Mouse (Mus musculus) frontal cortex, postnatal 25 days (tissue): ENCODE results near the gene Il1rl2.
"Not testable (repeated sequence)": the region's sequence is repeated elsewhere in the genome, so short reads cannot be mapped to it uniquely, and the experiment has no call there.

Experiments
- DNase-seq, 2 experiments: peaks; one replicate each; pipeline ENCODE4 v3.0.0; 2022; ENCODE audit warnings: low spot score in 2 of 2

The Il1rl2 gene

DNA sequence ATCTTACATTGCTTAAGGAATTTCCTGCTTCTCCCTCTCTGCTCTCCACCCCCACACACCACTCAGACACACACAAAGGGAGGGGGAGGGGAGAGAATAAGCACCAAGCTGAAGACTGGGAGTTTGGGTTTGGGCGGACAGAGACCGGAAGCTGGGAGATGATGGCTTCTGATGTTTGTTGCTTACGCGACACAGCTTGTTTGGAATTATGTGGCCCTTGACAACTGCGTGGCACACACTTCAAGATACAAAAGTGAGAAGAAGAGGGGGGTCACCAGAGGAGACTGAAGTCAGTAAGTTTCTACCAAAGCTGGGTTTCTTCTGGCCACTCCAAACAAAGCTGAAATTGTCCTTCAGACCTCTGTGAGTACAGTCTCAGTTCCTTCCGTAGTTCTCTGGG is at the start of gene Il1rl2:
Il1rl2 (plus strand) TSS at position 154 of the 400 bp plus-strand sequence.
- DNase-seq, result no peak

DNA sequence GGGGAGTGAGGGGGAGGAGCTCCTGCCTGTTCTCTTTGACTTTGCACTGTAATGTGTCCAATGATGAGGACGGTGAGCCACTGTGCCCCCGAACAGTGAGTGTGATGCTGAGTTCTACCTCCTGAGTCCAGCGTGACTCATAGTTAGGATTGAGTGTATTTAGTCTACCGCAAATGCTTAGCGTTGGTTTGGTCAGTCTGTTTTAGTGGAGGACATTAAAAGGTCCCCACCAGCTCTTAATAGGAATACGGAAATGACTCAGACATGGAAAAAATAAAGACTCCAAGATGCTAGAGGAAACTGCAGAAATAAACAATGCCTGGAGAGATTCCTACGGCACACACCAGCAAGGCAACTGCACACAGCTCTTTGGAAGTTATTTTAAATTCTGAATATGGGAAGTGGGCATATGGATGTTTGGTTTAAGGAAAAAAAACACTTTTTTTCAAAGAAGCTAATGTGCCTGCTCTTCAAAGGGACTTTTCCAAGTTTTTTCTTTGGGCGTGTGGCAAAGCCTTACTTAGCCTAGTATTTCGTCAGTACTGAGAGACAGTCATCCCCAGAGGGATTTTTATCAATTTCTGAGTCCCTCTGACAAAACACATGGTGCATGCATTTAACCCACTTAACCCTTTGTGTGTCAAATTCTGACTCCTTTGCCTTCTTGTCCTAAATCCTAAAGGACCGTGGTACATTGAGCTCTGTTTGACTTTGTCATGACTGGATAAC is 49.0 kb upstream of the Il1rl2 start:
- DNase-seq, result no peak

DNA sequence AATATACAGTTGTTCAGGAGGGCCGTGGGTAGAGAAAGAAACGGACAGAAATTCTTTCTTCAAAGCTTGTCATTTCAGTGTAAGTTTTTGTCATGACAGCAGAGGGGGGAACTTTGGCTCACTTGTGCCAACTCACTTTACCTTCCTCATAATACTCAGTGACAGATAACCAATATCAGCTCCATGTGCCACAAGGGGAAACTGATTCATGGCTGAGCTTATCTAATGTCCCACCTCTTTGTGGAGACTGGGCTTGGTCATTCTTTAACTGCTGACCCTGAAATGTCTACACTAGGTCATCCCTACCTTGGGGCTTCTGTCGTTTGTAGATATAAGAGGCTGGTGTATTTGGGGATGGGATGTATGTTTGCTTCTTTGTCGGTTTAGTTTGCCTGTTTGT is 46.5 kb upstream of the Il1rl2 start:
- DNase-seq, result no peak

DNA sequence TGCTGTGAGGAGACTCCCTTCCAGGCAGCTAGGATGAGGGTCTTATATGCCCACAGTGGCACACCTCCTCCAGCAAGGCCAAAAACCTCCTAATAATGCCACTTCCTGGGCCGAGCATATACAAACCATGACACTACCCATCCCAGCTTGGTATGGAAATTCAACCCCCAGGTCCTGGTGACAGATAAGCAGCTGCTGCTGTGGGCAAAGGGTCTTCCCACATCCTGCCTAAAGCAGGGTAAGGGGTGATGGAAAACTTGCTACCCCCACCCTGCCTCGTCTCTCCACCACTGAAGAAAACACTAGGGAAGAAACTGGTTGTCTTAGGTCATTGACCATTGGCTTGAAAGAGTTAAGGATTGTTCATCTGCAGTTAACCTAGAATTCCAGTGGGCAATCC is 45.7 kb upstream of the Il1rl2 start:
- no peak for DNase-seq

DNA sequence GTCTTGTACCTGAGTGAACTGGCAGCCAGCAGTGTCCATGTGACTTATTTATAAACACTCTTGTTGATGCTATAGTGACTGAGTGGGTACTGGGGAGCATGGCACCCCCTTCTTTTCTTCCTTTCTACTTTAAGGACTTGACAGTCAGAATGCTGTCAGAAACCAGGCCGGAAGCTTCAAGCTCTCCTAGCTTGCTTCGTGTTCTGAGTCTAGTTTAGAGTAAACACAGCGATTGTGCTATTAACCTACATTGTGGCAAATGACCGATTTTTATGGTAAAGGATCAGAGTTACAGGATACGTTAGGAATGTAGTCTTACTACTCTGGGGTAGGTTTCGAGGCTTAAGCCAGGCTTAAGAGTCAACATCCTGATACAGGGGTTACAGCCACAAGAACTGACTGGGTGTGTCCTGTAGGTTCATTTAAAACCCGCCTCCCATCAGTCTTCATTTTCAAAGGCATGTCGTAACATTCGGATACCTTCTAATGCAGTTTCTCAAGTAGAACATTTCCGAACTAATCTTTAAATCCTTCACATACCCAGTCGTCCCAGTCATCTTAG is 45.1 kb upstream of the Il1rl2 start:
- DNase-seq, result no peak

DNA sequence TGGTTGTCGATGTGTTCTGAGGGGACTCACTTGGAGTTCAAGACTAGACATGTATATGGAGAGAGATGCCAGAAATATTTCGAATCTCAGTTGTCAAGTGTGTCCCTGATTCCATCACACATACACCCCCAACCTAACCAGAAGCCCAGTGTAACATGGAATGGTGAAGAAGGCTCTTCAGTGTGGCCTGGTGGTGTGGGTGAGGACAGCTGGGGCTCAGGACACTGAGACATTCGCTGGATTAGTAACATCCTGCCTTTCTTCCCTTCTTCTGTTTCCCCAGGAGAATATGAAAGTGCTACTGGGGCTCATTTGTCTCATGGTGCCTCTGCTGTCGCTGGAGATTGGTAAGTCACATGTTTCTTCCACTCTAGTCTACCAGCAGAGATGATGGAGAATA is 42.5 kb upstream of the Il1rl2 start:
- no peak for DNase-seq

DNA sequence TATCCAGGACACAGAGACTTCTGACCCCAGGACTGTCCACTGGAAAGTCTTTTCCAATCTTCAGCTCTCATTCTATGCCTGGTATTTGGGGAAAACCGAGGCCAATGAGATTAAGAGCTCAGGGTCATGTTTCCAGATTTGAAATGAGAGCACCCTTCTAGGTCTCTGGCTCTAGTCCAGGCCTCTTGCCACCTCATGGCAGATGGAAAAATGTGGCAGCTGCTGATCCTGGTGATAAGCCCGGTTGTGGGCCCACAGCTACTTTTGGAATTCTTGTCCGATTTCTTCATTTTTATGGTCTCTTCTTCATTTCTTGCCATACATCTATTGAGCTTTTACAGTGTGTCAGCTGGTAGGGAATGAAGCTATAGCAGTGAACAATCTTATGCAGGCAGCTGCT is 42.0 kb upstream of the Il1rl2 start:
- DNase-seq, result no peak

DNA sequence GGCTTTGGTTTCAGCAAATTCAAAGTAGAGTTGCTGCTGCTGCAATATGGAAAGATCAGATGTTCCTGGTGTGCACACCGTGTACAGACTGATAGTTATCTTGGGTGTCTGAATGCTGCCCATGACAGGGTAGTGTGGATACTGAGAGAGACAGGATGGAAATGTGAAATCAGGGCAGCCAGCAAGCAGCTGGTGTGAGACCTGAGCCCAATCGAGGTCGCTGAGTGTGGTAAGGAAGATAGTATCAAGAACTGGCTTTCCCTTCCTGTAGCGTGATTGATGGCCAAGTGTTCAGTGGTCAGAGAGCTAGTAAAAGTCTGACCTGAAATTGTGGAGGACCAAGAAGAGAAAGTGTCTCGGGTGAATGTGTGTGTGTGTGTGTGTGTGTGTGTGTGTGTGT is 40.4 kb upstream of the Il1rl2 start:
- DNase-seq, result no peak

DNA sequence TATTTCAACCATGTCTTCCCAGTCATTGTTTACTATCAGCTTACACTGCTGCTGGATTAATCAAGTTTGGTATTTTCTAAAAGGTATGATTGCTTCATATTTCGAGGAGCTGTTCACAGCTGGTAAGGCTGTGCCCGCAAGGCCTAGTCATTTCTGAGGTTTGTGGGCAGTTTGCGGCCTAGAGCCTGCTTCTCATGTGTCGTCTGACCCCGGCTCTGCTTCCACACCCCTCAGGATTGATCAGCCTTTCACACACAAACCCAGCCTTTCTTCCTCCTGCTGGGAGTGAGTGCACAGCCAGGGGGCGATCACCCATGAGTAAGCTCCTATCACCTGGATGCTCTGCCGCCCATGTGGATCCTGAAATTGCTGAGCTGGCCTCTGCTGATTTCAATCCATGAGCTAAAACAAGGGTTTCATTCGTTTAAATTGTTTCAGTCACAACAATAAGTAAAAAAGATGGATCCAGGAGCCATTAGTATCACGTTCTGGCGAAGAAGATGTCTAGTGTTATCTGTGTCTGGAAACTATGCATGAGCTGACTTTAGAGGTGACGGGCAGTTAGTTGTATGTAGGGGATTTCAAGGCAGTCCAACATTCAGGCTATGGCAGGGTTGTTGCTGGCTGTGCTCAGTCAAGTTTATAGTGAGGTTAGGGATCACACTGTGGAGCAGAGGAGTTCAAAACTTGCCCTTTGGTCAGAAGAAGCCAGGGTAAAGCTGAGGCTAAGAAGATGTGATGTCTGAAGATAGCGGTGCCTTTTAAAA is 33.7 kb upstream of the Il1rl2 start:
- no peak for DNase-seq

DNA sequence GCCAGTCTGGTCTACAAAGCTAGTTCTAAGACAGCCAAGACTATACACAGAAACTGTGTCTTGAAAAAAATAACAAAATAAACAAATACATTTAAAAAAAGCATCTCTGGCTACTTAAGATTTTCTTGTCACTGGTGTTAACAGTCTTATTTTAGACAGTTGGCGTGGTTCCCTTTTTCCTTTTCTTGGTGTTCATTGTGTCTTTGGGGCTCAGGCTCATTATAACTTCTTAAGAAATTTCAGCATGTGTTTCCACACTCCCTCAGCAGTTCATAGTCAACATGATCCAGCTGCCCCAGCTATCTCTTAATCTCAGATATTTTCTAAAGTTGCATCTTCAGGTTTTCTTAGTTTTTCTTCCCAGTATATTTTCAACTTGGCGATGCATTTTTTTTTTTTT is 32.2 kb upstream of the Il1rl2 start:
- DNase-seq, result no peak

DNA sequence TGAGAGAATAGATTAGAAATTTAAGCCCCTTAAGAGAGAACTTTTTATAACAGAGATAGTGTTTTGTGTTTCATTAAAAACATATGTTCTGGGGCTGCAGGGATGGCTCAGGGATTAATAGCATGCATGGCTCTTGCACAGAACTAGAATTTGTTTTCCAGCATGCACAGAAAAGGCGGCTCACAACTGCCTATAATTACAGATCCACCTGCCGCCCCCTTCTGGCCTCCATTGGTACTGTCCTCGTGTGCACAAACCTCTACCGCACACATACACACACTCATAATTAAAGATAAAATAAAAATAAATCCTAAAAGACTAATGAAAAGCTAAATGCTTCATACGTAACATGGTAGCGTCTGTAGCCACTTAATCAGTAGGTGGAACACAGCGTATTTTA is 30.5 kb upstream of the Il1rl2 start:
- DNase-seq, result no peak

DNA sequence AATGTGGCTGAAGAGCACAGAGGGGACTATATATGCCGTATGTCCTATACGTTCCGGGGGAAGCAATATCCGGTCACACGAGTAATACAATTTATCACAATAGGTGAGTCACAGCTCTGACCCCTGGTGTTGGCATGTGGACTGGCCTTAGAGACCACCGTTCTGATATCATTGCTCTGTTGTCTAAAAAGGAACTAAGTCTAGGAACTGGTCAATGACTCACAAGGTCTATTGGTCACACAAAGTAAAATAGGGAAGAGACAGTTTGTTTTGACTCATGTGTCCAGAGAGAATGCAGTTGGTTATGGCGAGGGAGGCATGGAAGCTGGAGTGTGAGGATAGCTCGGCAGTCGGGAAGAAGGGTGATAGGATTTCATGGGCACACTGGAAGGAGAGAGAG is 29.6 kb upstream of the Il1rl2 start:
- no peak for DNase-seq

DNA sequence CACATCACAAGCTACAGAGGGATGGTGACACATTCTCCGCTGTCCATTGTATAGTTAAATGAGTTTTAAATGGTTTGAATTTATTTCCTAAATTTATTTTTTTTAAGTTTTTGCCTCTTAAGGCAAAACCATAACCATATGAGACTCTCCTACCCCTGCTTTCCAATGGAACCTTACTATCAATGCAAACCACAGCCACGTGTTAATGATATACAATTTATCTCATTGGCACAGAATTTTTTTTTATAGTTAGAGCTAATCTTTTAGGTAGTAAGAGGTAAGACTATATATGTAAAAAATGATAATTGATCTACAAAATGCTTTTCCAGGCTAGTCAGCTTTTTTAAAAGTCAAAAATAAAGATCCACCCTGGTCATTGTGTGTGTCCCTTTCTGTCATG is 26.4 kb upstream of the Il1rl2 start:
- no peak for DNase-seq

DNA sequence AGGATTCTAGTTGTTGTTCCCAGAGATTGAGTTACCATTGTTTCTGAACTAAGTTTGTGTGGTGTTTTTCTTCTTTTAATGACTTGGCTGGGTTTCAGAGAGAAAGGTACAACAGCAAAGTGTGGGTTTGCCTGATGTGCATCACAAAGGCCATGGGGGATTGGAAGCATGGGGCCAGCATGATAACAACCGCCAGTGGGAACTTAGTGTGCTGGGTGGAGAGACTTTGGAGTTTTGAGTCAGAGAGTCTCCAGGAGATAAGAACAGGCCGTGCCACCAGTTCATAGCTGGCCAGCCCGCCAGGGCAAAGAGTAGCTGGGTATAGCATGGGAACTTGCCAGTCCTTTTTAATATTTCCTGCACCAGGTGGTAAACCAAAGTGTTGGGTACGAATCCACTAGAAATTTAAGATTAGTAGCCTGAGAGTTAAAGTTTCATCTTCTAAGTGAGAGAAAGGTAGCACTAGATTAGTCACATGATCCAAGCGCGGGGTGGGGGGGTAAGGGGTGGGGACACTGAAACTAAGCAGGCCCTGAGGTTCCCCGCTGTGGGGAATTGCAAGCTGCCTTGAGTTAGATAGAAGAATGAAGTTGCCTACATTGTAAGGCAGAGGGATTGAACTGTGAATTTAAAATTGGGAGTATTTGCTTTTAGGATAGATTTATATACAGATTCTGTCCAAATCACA is 21.1 kb upstream of the Il1rl2 start:
- DNase-seq, result no peak

DNA sequence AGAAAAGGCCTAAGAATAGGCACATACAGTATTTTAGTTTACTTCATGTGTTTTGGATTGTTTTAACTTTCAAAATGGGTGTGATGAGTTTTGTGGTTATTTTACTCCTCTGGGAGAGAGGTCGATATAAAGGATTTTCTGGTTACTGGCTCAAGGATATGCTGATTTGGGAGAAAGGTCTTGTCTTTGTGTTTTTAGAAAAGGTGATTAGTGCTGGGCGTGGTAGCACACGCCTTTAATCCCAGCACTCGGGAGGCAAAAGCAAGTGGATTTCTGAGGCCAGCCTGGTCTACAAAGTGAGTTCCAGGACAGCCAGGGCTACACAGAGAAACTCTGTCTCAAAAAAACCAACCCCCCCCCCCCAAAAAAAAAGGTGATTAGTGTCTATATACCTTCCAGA is 20.1 kb upstream of the Il1rl2 start:
- DNase-seq, result not testable (repeated sequence)

DNA sequence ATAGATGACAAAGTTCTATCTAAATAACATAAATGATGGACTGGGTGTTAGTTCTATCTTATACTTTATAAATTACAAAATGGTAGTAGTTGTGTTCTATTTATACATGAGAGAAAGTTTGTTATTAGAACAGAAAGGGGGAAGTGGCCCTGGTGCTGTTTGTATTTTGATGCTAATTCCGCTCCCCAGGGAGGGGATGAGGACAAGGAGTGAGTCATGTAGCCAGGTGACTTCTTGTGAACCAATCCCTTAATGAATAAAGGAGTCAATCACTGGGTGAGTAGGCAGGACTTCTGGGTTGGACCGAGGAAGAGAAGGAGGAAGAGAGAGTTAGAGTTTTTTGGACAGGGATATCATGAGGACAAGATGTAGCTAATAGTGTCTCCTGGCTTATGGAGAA is 18.3 kb upstream of the Il1rl2 start:
- no peak for DNase-seq

DNA sequence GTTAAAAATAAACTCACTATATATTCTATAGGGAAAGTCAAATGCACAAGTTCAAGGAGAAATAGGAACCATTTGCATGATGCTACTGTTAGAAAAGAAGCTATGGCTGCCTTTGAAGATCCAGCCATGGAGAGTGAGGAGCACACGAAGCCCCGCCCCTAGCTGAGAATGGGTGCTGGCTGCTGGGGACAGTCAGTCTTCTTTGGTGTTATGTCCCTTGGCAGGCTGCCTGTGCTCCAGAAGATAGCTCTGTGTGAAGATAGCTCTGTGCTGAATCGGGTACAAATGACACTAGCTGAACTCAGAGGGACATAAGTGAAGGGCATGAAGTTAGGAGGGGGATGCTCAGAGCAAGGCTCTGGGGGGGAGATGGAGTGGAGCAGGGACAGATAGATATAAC is 13.3 kb upstream of the Il1rl2 start:
- no peak for DNase-seq

DNA sequence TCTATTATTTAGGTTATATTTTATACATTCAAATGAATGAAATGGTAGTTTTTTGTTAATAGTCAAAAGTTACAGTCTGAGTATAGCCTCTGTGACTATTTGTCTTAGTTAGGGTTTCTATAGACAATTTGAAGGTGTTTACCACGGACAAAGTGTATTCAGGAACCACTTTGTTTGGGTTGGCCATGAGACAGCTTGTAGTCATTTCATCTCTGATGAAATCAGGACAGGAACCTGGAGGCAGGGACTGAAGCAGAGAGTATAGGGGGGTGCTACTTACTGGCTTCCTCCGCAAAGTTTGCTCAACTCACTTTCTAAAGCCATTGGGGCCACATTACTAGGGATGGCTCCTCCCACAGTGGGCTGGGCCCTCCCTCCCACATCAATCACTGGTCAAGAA is 12.8 kb upstream of the Il1rl2 start:
- no peak for DNase-seq

DNA sequence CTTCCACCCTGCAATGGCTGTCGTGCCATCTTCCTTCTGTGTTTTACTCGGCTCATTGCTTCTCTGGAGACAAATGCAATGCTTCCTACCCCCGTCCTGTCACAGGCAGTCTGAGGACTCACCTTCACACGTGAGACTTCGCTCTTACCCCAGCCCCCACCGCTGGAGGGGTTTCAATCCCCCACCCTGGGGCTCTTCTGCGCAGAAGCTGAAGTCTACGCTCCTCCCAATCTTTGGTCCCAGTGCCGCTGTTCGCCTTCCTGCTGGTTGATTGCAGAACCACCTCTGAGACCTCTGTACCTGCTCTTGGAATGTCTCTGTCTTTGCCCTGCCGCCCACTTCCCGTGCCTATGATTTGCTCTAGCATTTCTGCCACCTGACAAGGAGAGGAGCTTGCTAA is 10.4 kb upstream of the Il1rl2 start:
- no peak for DNase-seq

DNA sequence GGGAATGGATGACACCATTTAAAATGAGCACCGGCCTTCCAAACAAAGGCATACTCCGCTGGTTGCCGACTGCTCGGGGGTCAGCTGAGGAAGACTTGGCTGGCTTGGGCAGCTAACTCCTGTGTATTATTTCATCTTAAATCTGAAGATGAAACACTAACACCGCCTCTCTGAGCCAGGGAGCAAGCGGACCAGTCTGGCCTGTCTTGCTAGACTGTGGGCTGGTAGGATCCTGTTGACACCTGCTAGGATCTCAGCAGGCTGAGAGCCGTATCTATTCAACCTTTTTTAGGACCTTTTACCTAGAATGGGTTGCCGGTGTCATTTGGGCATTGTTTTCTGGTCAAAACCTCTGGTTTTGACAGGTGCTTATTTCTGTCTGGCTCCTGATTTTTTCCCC is 6.8 kb upstream of the Il1rl2 start:
- DNase-seq, result no peak

DNA sequence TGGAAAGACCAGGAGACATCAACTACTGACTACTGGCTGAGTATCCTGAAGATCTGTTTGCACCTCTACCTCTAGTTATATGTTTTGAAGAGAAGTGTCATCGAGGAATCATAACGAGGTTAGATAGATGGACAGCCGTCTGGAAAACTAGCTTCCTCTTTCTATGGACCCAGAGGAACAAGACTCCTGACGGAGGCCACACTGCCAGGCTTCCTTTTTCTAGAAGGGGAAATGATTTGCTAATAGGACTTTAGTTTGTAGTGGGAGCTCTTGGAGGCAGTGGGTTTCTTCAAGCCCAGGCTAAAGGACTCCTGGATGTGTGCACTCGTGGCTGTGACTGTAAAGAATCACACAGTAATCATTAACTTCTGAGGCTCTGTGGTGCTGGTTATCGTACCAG is 2.6 kb upstream of the Il1rl2 start:
- DNase-seq, result no peak

DNA sequence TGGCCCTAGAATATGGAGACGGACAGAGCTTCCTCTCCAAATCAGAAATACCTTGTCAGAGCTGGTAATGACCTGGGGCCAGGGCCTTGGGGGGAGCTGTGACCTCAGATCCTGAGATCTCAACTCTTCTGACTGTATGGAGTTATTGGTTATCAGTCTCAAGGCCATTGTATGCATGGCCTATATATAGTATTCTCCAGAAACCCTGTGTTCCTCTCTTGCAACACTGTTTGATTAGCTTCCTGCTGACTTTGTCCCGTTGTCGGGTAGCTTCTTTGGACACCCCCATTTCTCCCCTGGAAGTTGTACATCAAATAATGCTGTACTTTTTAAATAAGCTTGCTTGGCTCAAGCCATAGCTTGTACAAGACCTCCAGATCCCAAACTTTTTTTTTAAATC is 1.9 kb upstream of the Il1rl2 start:
- no peak for DNase-seq
